Mouse (Mus musculus) layer of hippocampus, adult 2 months (tissue): ENCODE measurements at regions not wholly inside any gene's neighbourhood (a gene's known extent, or its start where the extent isn't known, plus 50 kb on each side); places are given as distances from the start of the nearest gene placed in this dataset.
A peak's percentile ranks its signal among the peaks of the same experiment; 100 is the strongest.

Experiments
- DNase-seq, 2 experiments: peaks; one replicate each; pipeline ENCODE4 v3.0.0; 2022; ENCODE audit warnings: low spot score in 2 of 2
- H3K27ac ChIP-seq: fragments of 200-600 bp; 2 replicates; pipeline ENCODE4 v1.8.1; 2022
- H3K4me3 ChIP-seq: fragments of 200-600 bp; 2 replicates; pipeline ENCODE4 v1.8.1; 2022; ENCODE audit warnings: mild to moderate bottlenecking
- CTCF ChIP-seq: fragments of 200-600 bp; conservative IDR thresholded peaks from 2 replicates; pipeline ENCODE4 v1.8.1; 2022; ENCODE audit warnings: antibody characterized with exemption, mild to moderate bottlenecking, moderate library complexity

DNA sequence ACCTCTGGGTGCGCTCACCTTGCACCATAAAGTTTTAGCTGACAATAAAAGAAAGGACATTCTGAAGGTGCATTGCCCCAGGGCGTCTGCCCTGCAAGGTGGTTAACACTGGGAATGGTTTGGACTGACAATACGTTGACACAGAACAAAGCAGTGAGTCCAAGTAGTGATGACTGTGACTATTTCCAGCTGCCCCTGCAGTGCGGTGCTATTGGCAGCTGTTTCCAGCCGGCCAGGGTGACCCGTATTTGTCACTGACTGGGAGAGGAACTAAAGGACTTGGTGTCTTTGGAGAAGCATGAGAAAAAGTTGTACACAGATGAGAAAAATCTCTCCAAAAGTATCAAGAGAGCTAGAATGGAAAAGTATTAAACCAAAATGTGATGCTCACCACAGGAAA lies 52.0 kb upstream of the Vtcn1 start:
- Histone ChIP-seq H3K27ac (no peak overlapping the region), H3K4me3 (no peak overlapping the region)
- DNase-seq: no peak
- no peak for TF ChIP-seq CTCF

DNA sequence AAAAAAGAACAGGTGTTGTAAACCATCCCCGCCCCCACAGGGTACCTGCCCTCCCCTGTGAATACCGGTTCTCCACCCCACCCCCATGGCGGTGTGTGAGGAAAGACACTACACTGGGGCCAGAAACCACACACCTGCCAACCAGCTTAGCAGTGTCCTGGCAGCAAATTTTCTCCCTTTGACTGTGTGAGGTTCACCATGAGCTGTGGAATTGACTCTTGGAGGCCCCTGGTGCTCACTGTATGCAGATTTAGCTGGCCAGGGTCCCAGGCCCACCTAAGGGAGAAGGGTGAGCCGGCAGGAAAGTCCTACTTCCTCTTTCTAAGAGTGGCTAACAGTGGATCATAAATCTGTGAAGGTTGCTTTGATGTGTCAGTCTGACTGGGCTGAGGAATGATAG lies 53.9 kb upstream of the Vtcn1 start:
- DNase-seq: no peak
- Histone ChIP-seq H3K27ac (no peak overlapping the region), H3K4me3 (no peak overlapping the region)
- no peak for TF ChIP-seq CTCF

DNA sequence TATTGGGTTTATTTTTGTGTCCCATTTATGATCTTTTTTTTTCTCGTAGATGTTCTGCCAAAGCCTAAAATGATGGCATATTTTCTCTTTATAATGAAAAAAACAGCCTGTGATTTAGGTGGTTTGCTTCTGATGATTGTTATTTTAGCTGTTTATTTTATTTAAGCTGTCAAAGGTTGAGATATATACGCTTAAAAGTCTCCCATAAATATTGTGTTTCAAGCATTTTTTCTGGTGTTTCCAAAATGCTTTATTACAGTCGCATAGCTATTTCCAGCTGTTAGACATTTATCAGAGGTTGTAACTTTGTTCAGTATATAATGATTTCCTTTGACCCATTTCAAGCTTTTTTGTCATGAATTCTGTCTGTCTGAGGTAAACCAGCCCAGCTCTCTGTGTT lies 54.4 kb upstream of the Vtcn1 start:
- DNase-seq: no peak
- TF ChIP-seq CTCF: no peak
- Histone ChIP-seq H3K27ac (no peak overlapping the region), H3K4me3 (no peak overlapping the region)

DNA sequence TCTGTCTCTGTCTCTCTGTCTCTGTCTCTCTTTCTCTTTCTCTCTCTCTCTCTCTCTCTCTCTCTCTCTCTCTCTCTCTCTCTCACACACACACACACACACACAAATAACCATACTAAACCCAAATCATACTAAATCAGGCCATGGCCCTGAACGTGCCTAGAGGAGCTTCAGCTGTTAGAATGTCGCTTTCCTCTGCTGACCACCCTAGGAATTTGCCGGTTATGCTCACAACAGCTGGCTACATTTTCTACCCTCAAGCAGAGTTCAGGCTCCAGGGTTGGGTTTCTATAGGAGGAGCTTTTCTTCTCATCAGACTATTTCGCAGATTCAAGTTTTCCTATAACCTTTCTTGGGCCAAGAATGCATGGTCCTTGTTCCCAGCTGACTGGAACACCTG lies 56.1 kb upstream of the Vtcn1 start:
- no peak for TF ChIP-seq CTCF
- no peak for DNase-seq
- H3K4me3 ChIP-seq: no peak overlapping the region

DNA sequence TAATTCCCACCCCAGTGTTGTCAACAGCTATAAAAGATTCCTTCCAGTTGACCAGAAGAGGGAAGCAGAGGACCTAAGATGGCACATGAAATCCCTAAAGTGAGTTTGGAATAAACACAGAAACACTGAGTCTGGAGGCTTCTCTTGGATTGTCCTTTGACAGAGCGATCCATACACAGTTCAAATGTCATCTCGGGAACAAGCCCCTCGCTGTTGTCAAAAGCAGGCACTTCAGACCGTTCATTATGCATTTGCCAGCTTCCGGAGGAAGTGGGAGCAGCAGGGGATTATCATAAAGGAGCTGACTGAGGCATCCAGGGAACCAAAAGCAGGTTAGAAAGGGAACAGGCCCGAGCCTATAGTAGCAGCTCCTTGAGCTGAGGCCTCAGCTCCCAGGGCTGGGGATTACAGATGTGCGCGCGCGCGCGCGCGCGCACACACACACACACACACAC lies 57.1 kb upstream of the Vtcn1 start:
- peak; percentile 85 for TF ChIP-seq CTCF
- Histone ChIP-seq H3K27ac (0 out of 2 replicates have a peak overlapping the region, but pooled peaks have one; percentile 11), H3K4me3 (peak overlapping the region; percentile 36; the same call in 1 of the 2 replicates)
- DNase-seq: peak; percentile 39 to 50

More for the DNA sequence above, 56.1 kb upstream of the Vtcn1 start:
- H3K27ac ChIP-seq: no peak overlapping the region

DNA sequence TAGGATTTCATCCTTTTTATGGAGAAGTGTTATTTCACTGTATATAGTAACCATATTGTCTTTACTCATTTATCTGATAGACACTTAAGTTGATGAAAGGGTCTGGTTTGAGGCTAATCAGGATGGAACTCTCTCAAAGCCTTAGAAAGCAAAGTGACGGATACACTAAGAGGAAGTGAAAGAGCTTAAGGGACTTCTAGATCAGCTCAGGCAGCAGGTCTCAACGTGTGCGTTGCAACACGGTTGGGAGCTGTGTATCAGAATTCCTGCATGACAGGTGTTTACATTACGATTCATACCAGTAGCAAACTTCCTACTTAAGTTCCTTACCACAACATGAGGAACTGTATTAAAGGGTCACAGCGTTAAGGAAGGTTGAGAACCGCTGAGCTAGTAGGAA lies 59.9 kb upstream of the Vtcn1 start:
- TF ChIP-seq CTCF: no peak

DNA sequence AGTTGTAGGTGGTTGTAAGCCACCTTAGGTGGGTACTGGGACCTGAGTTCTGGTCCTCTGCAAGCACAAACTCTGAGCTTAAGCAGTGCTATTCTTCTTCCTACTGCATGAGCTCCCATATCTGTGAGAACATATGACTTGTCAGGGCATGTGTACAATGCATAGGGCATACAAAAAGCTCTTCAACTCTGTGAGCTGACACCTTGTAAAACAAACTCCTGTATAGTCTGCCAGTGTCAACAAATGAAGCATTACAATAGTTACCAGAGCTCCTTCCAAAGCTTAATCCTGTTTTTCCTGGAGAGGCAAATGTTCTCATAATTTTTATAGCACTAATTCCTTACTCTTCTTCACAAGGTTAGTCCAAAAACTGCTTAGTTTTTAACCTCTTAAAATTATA lies 62.4 kb upstream of the Vtcn1 start:
- no peak for TF ChIP-seq CTCF
- DNase-seq: no peak
- Histone ChIP-seq H3K4me3 (no peak overlapping the region), H3K27ac (no peak overlapping the region)

More for the DNA sequence above, 59.9 kb upstream of the Vtcn1 start:
- no peak overlapping the region for H3K27ac ChIP-seq
- no peak for DNase-seq
- no peak overlapping the region for H3K4me3 ChIP-seq

DNA sequence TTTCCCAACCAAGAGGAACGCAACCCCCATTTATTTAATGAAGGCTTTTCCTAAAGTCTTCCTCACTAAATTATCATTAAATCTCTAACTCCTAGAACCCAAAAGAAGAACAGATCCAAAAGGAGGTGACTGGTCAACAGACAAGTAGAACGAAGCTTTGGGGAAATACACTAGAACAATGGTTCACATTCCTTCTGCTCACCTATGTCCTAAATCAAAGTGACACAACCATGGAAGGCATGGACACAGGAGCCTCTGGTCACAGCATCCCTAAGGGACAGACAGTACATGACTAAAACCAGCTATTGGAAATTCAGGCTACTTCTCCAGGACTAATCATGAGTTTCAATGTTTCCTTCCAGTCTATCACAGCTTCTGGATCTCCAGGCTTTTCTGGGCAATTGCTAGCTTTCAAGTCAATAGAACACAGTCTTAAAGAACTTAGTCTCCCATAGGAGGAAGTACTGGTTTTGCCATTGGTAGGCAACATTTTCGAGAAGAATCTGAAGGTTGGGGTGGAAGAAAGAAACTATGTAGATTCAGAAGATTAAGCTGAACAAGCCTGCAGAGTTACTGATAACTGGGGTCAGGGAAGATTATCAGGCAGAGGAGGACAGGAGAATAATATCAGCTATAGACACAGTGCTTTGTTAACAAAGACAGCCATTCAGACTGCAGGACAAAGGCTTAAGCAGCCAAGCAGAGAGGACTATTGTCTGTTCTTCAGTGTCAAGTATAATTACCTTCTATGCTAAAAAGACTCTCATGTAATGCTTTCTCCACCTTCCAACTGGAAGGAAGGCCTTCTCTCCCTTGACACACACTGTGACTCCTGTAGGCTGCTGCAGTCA lies 65.9 kb upstream of the Vtcn1 start:
- DNase-seq: no peak
- no peak for TF ChIP-seq CTCF
- Histone ChIP-seq H3K27ac (no peak overlapping the region), H3K4me3 (no peak overlapping the region)

DNA sequence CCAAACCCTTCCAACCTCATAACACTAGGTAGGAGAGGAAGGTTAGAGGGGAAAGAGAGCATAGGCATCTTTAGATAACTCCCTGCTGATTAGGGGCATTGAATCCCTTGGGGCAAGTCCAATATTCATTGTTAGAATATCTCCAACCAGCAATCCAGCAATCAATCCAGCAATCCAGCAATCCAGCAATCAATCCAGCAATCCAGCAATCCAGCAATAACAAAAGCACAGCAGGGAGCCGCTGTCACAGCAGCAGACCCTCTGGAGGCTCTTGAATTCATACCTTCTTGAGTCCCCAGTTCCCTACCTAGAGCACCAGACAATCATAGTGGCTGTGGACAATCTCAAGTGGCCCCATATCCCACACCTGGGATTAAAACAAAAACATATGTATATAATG lies 69.4 kb upstream of the Man1a2 start:
- no peak overlapping the region for H3K4me3 ChIP-seq
- H3K27ac ChIP-seq: no peak overlapping the region
- no peak for DNase-seq
- no peak for TF ChIP-seq CTCF

DNA sequence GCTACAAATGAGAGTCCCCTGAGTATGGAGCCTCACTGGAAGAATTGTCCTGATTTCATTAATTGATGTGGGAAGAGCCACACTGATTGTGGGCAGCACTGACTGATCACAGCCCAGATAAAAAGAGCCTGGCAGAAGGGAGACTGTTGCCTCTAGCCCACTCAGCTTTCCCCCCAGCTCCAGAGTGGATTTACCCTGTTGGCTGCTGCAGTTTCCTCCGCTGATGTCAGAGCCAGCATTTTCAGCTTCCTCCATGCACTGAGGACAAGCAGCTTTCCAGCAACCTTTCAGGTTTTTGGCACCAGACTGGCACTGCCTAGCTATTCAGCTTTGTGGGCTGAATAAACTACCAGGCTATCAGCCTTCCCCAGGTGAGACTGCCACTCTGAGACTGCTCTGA lies 65.9 kb upstream of the Man1a2 start:
- Histone ChIP-seq H3K4me3 (no peak overlapping the region), H3K27ac (peak overlapping the region; percentile 59)
- peak; percentile 32 to 67 for DNase-seq
- no peak for TF ChIP-seq CTCF

DNA sequence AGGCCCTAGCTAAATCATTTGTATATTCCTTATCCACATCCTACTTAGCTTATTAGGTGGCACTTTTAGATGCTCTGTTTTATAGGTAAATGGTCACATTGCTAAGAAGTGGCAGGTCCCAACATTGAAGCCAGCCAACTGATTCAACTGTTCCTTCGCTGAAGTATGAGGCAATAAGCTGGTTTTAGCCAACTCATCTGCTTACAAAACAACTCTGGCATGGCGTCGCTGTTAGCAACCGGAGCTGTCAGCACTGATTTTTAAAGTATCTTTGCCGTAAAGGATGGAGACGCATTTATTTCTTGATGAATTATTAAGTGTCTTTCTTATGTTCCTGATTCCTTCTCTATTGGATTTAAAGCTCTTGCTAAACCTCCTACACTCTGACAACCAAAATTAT lies 63.4 kb upstream of the Man1a2 start:
- peak overlapping the region; percentile 39; the same call in 1 of the 2 replicates for H3K27ac ChIP-seq
- TF ChIP-seq CTCF: no peak
- peak overlapping the region; percentile 6; the same call in 1 of the 2 replicates for H3K4me3 ChIP-seq
- DNase-seq: peak in 1 of 2 experiments; percentile 19

DNA sequence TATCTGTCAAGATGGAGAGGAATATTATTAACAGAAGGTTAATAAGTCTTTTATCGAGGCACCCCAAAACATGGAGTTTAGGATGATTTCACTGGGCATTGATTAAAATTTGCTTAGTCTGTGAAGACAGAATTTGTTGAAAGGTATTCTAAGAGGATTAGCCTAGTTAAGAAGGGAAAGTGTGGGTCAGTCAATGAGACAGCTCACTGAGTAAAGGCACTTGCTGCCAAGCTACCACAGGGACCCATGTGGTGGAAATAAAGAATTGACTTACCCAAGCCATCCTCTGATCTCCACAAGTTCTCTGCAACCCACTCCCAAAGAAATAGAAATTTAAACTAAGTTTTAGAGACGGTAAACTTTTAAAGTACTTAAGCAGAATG lies 63.0 kb upstream of the Man1a2 start:
- Histone ChIP-seq H3K27ac (0 out of 2 replicates have a peak overlapping the region, but pooled peaks have one; percentile 39), H3K4me3 (no peak overlapping the region)
- no peak for DNase-seq
- TF ChIP-seq CTCF: no peak

DNA sequence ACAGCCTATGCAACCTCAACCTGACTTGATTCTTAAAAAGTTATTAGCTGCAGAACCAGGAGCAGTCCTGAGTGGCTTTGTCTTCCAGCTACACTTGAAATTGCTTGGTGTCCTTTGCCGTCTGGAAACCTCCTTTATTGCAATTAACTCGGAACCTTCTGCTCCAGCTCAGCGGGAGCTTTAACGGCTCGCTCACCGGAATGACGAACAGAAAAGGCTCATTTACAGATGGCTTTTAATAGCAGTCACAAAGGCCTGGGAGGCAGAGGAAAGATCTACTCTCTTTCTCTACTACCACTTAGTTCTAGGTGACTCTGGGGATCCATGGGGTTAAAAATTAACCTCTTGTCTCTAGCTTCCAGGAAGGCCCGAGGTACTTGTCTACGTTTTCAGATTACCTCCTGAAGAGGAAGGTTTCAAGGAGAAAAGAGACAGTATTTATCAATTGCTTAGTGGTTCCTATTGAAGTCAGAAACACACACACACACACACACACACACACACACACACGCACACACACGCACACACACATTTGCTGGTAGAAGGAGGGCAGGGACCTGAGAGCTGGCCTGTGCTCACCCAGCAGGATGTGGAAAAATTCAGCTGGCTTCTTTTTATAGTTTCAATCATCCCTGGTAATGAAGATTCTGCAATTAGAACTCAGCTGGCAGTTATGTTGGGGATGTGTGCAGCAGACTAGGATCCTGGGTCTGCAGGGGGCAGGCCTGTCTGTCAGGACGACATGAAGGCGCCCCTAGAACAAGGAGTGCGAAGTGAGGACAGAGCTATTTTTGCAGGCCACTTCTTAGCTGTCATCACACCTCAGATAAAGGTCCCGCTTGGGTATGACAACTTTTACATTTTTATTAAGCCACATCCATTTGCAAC lies 62.4 kb upstream of the Man1a2 start:
- no peak for DNase-seq
- H3K4me3 ChIP-seq: no peak overlapping the region
- TF ChIP-seq CTCF: no peak
- no peak overlapping the region for H3K27ac ChIP-seq
